Mouse (Mus musculus): ENCODE measurements around the gene Npm3.

The Npm3 gene

GRCm38 (mm10) chr19:45753551-45753950, 4.2 kb upstream of the Npm3 start:
- DNase-seq (ENCODE audit: low read depth, low spot score), result no peak

GRCm38 (mm10) chr19:45751881-45752280, 2.5 kb upstream of the Npm3 start:
- DNase-seq (ENCODE audit: low read depth, low spot score), result no peak

- no peak for DNase-seq (ENCODE audit: low read depth, low spot score)
These were observed 624 bp downstream of the Npm3 start for GRCm38 (mm10) chr19:45748691-45749242.

- peak; percentile 37 for DNase-seq (ENCODE audit: low read depth, low spot score)
These were observed 1.2 kb downstream of the Npm3 start for GRCm38 (mm10) chr19:45748206-45748605.

- DNase-seq (ENCODE audit: low read depth, low spot score), result peak; percentile 90
These were observed 2.1 kb downstream of the Npm3 start for GRCm38 (mm10) chr19:45747028-45747867.

- DNase-seq (ENCODE audit: low read depth, low spot score), result peak; percentile 83
These were observed 3.0 kb downstream of the Npm3 start for GRCm38 (mm10) chr19:45746153-45747020.

GRCm38 (mm10) chr19:45745344-45746152, 3.8 kb downstream of the Npm3 start:
- no peak for DNase-seq (ENCODE audit: low read depth, low spot score)

- DNase-seq (ENCODE audit: low read depth, low spot score), result no peak
These were observed 5.8 kb downstream of the Npm3 start for GRCm38 (mm10) chr19:45743619-45744018.

GRCm38 (mm10) chr19:45742984-45743575, 6.3 kb downstream of the Npm3 start:
- no peak for DNase-seq (ENCODE audit: low read depth, low spot score)

GRCm38 (mm10) chr19:45742218-45742983, 7.0 kb downstream of the Npm3 start, which contains the start of gene Fgf8:
TSS of gene Fgf8 (minus strand) at chr19:45742915.
- DNase-seq (ENCODE audit: low read depth, low spot score), result no peak

- DNase-seq (ENCODE audit: low read depth, low spot score), result no peak
These were observed 7.8 kb downstream of the Npm3 start for GRCm38 (mm10) chr19:45741431-45742217.

- no peak for DNase-seq (ENCODE audit: low read depth, low spot score)
These were observed 8.6 kb downstream of the Npm3 start for GRCm38 (mm10) chr19:45740817-45741216.

- DNase-seq (ENCODE audit: low read depth, low spot score), result no peak
These were observed 9.2 kb downstream of the Npm3 start for GRCm38 (mm10) chr19:45740233-45740632.

GRCm38 (mm10) chr19:45738521-45738920, 10.9 kb downstream of the Npm3 start:
- DNase-seq (ENCODE audit: low read depth, low spot score), result no peak

GRCm38 (mm10) chr19:45737846-45738484, 11.4 kb downstream of the Npm3 start:
- no peak for DNase-seq (ENCODE audit: low read depth, low spot score)

- no peak for DNase-seq (ENCODE audit: low read depth, low spot score)
These were observed 12.1 kb downstream of the Npm3 start for GRCm38 (mm10) chr19:45737208-45737845.

- no peak for DNase-seq (ENCODE audit: low read depth, low spot score)
These were observed 12.6 kb downstream of the Npm3 start for GRCm38 (mm10) chr19:45736855-45737207.

GRCm38 (mm10) chr19:45736241-45736640, 13.2 kb downstream of the Npm3 start:
- no peak for DNase-seq (ENCODE audit: low read depth, low spot score)
